Mouse (Mus musculus): ENCODE measurements around the gene Pcolce2. TPM values are rescaled to one million over a fixed set of nuclear protein-coding genes. Genes with fewer than 3 reads are reported as not detected.
"Not testable (repeated sequence)": the region's sequence is repeated elsewhere in the genome, so short reads cannot be mapped to it uniquely, and the experiment has no call there.

The Pcolce2 gene
- polyA plus RNA-seq (2017; shearing (Covaris generic)), result under 1 TPM in 1 of 2 experiments, not detected in 1; 0.08 TPM

DNA sequence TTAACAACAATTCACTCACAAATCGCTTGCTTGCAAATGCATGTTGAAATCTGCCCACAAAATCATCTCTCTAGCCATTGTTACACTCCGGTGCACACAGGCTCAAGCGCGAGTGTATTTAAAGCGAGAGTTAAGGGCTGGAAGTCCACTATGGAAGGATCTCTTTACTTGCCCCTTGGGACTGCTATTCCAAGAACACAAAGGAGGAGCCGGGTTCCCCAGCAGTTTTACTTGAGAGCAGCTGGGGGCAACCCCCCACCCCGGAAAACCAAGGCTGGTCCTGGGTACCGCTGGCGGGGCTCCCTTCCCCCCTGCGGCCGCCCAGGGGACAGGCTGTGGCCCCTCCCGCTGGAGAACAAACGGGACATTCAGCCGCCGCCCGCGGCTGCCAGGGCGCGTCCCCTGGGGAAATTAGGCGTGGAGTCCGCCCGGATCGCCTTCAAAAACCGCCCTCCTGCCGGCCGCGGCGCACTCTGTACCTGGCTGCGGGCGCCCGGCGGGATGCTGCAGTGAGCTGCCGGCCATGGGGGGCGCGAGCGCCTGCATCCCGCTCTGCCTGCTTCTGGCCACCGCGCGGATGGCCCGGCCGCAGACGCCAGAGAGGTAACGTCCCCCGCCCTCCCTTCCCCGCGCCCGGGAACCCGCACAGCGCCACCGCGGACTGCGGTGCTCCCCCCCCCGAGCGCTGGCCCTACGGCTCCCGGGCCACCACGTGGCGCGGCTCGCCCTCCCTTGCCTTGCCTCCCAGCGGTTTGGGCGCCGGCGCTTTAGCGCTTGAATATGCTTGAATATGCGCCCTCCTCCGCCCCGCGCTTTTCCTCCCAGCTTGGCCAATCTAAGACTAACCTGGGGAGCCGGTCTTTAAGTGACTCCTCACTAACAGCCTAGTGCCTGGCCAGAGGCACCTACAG is at the start of gene Pcolce2:
Gene Pcolce2 (plus strand): TSS at position 331 of the 911 bp plus-strand sequence.
- no peak for ATAC-seq

DNA sequence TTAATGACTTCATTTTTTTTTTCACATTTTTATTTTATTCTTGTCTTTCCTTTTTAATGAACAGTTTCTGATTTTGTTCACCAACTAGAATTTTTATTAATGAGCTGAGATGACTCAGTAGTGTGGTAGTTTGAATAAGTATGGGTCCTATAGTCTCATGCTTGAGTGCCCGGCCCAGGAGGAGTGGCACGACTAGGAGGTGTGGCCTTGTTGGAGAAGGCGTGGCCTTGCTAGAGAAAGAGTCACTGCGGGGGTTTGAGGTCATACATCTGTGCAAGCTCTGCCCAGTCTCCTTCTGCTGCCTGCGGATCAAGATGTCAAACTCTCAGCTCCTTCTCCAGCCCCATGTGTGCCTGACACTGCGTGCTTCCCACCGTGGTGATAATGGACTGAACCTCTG is 49.3 kb upstream of the Pcolce2 start:
- no peak for ATAC-seq

DNA sequence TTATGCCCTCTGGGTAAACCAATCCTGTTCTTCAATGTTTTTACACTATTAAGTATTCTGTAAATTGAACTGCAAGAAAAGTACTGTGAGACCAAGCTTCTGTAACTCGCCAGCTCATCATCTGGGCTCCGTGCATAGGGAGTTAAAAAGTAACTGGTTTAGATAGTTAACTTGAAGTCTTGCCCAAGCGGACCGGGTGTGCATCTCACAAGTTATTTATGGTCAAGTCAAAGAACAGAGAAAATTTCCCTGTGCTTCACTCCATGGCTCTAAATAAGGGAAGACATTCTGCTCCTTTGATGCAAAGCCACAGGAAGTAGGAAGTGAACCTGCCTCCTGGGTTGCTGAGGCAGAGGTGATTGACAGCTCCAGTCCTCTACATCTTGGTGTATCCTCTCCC is 43.1 kb upstream of the Pcolce2 start:
- no peak for ATAC-seq

DNA sequence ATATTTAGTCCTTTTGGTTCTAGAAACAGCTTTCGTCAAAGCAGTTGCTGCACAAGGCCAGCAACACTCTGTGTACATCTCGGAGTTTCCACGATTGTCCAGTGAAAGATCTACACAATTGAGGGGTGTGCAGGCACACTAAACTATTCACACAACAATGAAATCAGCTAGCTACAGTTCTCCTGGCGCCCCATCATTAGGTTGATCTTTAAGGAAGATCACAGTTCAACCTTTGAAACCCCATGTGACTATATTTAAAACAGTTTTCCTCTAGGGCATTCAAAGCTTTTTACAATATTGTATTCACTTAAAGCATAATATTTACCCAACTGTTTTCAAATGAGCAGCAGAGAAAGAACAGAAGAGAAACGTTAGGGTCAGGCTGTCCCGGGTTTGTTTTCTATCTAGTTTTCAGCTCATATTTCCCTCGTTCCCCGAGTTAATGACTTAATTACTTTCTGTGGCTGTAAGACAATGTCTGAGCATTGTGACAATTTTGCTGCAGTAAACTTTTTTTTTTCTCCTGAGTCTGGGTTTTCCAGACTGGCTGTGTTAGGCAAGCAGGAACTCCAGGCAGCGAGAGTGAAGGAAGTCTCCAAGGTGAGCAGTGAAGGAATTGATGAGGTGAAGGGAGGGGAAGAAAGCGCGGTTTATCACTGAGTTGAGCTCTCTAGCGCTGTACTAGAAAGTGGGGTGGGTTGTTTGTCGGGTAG is 39.8 kb upstream of the Pcolce2 start:
- ATAC-seq, result no peak

DNA sequence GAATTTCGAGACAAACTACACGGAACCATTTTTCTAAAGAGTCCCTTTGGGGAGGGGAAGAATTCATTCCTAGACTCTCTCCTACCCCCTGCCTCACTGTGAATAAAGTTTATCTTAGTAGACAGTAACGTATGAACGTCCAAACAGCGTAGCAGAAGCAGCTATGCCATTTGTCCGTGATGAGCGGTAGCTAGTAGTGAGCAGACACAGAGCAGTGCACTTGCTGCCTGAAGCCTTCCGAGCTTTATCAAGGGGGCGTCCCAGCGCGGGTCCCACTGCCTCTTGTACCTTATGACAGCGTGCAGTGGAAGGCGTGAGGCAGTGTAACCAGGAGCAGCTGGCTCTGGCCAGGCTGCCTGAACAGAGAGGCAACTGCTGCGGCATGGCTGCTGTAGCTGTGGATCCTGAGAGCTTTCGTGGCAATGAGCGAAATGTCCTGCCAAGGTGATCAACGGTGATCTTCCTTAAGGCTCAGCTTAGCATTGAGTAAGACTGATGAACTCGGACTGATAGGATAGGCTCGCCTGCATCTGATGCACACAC is 39.2 kb upstream of the Pcolce2 start:
- ATAC-seq, result no peak

DNA sequence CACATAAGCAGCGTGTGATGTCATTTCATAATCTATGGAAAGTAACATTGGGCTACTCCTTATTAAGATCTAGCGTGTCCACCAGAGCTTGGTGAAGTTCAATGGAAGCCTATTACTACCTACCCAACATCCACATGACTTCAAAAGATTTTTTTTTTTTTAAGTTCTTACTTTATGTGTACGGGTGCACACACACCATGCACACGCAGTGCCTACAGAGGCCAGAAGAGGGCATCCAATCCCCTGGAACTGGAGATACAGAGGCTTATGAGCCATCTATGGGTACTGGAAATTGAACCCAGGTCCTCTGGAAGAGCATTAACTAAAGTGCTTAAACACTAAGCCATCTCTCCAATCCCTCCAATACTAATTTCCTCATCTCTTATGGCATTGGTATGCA is 38.0 kb upstream of the Pcolce2 start:
- no peak for ATAC-seq

GRCm38 (mm10) chr9:95602849-95603248 is 34.6 kb upstream of the Pcolce2 start:
- ATAC-seq, result no peak

DNA sequence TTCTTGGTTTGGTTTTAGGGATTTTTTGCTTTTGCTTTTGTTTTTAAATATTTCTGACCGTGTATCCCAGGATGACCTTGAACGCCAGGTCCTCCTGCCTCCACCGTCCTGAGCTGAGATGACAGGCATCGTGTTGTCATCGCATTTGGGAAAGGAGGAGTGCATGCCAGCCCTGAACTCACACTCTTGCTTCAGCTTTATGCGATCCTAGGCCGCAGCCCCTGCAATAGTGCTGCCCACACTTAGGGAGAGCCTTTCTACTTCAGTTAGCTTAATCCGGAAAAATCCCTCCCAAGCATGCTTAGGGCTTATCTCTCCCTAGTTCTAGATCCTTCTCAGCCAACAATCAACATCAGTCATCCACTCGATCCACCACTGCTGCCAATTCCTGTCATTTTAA is 34.1 kb upstream of the Pcolce2 start:
- no peak for ATAC-seq

GRCm38 (mm10) chr9:95607196-95607595 is 30.2 kb upstream of the Pcolce2 start:
- no peak for ATAC-seq

DNA sequence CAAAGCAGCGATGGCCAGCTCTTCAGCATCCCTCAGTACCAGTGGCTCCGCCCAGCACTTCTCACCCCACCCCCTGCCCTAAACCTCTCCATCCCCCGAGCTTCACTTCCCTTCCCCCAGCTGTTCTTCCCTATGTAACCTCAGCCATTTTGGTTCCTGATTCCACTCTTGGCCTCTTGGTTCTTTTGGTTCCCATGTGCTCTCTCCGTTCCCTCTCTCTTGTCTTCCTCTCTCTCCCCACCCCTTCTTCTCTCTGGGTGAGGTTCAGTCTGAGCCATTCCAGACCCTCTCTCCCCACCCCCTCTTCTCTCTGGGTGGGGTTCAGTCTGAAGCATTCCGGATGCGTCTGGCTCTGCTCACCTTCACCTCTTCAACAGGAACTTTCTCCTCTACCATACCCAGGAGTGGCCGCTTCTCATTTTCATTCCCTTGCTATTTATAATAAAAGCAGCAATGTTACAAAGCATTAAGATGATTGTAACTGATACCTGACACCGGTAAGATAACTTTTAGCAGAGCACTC is 25.1 kb upstream of the Pcolce2 start:
- ATAC-seq, result no peak

DNA sequence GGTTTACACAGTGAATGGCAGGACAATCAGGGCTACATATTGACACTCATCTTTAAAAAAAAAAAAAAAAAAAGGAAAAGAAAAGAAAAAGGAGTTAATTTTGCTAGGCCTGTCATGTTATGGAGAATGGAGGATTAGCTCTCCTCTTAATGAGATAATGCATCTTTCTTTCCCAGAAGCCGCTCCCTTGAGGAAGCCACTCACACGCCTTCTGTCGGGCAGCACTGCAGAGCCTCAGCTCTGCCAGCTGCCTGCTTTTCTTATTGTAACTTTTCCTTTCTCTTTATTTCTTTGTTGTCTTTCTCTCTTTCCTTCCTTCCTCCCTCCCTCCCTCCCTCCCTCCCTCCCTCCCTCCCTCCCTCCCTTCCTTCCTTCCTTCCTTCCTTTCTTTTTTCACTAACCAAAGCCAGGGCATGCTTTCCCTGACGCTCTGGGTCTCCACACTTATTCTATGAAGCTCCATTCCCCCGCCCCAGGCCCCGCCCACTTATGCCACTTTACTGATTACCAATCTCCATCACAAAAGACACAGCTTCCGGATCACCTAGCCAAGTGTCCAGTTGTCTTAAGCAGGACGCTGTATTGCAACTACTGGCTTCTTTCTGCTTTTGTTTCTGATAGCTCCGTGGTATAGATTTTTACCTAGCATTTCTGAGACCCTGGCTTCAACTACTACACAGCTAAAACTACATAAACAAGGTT is 23.8 kb upstream of the Pcolce2 start:
- no peak for ATAC-seq

DNA sequence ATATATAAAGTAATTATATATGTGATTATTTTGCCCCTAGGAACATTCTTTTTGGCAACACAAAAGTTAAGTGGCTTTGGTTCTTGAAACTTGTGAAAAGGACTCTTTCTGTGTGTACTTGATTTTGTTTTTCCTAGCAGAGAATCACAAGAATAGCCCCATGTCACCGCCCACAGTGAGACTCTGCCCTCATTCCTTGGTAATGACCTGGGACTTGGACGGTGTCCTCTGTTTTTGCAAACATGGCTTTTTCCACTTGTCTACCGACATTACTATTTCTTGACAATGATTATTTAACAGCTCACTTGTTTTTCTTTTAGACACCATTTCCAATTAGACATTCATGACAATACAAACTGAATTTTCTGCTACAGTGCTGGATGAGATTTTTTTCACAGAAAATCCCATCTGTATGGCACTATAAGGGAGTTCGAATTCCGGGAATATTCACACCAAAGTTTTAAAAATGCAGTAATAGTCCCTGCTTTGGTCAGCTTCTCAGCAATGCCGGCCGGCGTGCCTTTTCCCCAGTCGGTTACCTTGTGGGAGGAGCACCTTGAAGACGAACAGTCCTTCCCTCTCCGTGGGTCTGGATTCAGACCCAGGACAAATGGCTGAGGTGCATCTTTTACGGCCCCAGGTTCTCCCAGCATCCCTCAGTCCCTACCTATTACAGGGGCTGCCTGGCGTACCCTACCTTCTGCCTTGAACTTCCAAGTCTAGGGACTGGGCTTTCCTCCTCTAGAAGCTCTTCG is 22.4 kb upstream of the Pcolce2 start:
- no peak for ATAC-seq

GRCm38 (mm10) chr9:95615961-95616360 is 21.4 kb upstream of the Pcolce2 start:
- ATAC-seq, result no peak

DNA sequence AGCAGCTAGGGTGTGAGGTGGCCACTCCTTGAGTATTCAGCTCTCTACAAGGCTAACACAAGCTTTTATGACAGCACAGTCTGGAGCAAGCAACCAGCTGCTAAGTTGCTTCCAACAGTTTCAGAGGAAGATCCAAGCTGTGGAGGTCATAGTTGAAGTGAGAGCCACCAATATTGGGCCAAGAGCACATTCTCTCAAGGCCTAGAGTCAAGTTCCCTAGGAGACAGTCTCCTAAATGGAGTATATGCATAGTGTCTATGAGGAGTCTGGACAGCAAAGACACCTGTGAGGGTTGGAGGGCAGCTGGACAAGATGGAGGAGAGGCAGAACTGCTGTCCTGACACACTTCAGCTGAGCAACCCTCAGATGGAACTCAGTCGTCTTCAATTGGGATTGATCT is 18.8 kb upstream of the Pcolce2 start:
- no peak for ATAC-seq

DNA sequence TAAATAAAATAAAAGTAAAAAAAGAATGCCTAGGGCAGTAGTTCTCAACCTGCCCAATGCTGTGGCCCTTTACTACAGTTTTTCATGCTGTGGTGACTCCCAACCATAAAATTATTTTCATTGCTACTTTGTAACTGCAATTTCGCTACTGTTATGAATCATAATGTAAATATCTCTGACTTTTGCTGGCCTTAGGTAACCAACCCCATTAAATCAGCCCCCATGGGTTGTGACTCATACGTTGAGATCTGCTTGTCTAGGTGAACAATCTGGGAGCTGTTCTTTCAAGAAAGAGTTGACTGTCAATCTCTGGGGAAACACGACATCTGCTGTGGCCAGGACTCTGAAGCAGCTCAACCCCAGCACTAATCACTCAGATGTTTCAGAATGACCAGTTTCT is 13.3 kb upstream of the Pcolce2 start:
- no peak for ATAC-seq

DNA sequence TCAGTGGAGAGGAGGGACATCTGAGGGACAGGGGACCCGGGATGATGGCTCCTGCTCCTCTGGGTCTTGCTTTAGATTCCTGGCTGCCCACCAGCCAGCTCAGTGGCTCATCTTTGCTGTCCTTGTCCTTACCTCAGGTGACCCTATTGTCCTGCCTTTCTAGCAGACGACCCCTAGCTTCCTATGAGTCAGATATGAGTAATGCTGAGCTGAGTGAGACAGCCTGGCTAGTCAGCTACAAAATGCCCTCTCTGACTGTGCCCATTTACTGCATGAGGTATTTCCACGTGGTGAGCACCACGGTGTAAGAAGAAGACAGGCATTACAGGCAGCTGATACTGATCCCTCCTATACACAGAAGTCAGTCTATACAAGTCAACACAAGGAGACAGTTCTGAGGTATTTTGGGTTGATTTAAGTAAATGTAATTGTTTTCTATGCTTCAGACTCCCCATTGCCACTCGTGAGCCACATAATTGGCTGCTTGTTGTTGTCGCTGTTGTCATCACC is 8.9 kb upstream of the Pcolce2 start:
- no peak for ATAC-seq

- ATAC-seq, result not testable (repeated sequence)
These were observed 7.8 kb upstream of the Pcolce2 start for GRCm38 (mm10) chr9:95629561-95629960.

DNA sequence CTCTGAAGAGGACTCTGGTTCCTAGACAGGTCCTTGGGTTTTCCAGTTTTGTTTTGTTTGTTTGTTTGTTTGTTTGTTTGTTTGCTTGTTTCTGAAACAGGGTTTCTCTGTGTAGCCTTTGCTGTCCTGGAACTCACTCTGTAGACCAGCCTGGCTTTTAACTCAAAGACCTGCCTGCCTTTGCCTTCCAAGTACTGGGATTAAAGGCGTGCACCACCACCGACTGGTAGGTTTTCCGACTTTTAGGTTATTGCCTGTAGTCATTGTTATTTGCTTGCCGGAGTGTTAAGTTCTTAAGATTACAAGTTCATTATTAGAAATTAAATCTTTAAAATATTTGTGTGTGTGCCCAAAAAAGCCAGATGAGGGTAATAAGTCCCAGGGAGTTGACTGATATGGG is 1.0 kb upstream of the Pcolce2 start:
- ATAC-seq, result no peak

DNA sequence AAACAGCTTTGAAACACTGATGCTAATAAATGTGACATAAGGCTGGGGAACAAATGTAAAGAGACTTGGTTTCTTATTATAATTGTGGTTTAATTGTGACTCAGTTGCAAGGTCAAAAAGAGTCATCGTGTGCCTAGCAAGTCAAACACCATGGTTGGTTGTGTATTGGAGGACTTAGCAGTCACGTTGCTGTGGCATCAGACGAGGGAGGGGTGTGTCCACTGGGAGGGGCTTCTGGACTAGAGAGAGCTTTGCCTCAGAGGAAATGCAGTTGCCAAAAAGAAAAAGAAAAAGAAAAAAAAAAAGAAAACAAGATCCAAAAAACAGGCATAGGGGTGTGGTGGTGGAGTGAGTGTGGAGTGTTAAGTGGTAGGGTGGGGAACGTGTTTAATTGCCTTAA is 2.5 kb downstream of the Pcolce2 start:
- no peak for ATAC-seq

- ATAC-seq, result no peak
These were observed 8.5 kb downstream of the Pcolce2 start for GRCm38 (mm10) chr9:95645926-95646325.

DNA sequence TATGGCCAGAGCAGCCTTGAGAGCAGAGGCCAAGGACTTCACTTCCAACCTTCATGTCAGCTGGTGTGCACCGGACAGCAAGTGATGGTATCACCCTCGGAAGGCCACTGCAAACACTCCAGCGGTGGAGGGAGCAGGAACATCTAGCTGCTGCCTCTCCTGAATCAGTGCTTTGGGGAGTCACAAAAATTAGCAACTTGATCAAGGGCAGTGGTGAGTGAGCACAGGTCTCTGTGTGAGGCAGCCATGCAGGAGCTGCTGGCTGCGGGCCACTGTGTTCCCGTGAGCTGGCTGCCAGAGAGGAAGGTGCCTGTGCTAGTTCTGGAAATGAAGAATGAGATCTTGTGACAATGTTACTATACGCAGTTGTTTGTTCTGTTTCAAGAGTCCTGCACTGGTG is 16.0 kb downstream of the Pcolce2 start:
- no peak for ATAC-seq

GRCm38 (mm10) chr9:95654356-95654755 is 17.0 kb downstream of the Pcolce2 start:
- no peak for ATAC-seq

Data from activated CD4-positive, CD25-positive, alpha-beta regulatory T cell, adult 4 months (primary cell).